In genomic region chr10:93372281-93372680, GRCm38 (mm10) we compare ENCODE assay signal across 18 mouse cellular contexts.
"Had no signal": no experiment of that assay in that cellular context is flagged by ENCODE, and none has a peak within 500 bp of the region (broad histone marks: within the 10 kb centered on the region; RNA-seq: fewer than 3 reads in every experiment).

No protein-coding gene starts in this region.

- H3K36me3 ChIP-seq: liver, embryonic 15.5 days; lung, embryonic 15.5 days; midbrain, embryonic 12.5 days; neural tube, embryonic 12.5 days; stomach, embryonic 15.5 days had no signal

- H3K27ac ChIP-seq: liver, embryonic 15.5 days; lung, embryonic 15.5 days; macrophage; midbrain, embryonic 12.5 days; neural tube, embryonic 12.5 days; stomach, embryonic 15.5 days; stomach, postnatal 0 days had no signal

- H3K9me3 ChIP-seq: liver, embryonic 15.5 days; lung, embryonic 15.5 days; megakaryocyte, embryonic 14.5 days; midbrain, embryonic 12.5 days; neural tube, embryonic 12.5 days; stomach, embryonic 15.5 days had no signal

- ATAC-seq: liver, postnatal 0 days; lung, postnatal 0 days had no signal

- H3K27me3 ChIP-seq: liver, embryonic 15.5 days; lung, embryonic 15.5 days; midbrain, embryonic 12.5 days; neural tube, embryonic 12.5 days; stomach, embryonic 15.5 days had no signal

- H3K4me1 ChIP-seq: lung, embryonic 15.5 days had no signal

- H3K4me2 ChIP-seq: liver, embryonic 15.5 days; lung, embryonic 15.5 days; midbrain, embryonic 12.5 days; neural tube, embryonic 12.5 days; stomach, embryonic 15.5 days had no signal

- DNase-seq: liver, postnatal 0 days; lung, adult 2 months; lung, postnatal 14 days; lung, postnatal 36 days; midbrain, embryonic 14.5 days; right cerebral cortex, postnatal 14 days; thymus, adult 2 months; thymus, postnatal 25 days; thymus, postnatal 4 days had no signal

- H3K9ac ChIP-seq: liver, embryonic 15.5 days; liver, postnatal 0 days; lung, embryonic 15.5 days; midbrain, embryonic 12.5 days; neural tube, embryonic 12.5 days; stomach, embryonic 15.5 days had no signal

- H3K4me3 ChIP-seq: liver, embryonic 15.5 days; lung, embryonic 15.5 days; megakaryocyte, embryonic 14.5 days; midbrain, embryonic 12.5 days; neural tube, embryonic 12.5 days; stomach, embryonic 15.5 days had no signal
